Mouse (Mus musculus): Measurements from ENCODE around the gene Sptlc2. TPM values are rescaled to one million over a fixed set of nuclear protein-coding genes. Genes with fewer than 3 reads are reported as not detected.

Gene Sptlc2
- polyA plus RNA-seq (2012; rRNA removed) = 12.5 and 17.0 TPM in 2 replicates

DNA sequence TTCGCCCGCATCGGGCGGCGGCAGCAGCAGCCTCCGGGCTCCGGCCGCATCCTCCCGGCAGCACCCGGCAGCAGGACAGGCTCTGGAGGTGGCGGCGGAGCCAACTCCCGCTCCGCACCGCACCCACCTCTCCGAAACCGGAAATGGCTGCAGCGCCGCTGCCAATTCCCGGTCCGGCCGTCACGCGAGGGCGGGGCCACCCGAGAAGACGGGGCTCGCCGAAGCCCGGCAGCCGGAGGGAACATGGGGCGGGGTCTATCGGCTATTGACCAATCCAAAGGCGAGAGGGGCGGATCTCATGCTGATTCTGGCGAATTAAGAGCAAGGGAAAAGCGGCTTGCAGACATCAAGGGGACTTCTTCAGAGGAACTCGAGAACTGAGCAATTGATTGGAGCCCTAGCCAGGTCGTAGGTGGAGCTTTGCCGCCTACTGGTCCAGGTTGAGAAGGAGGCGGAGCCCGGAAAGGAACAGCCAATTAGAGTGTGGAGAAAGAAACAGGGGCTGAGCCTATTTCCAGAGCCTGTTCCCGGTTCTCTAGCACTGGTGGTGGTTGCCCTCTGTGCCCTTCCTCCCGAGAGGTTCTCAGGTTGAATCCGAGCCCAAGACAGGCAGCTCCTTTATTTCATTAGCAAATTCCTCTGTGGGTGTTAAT lies at the start of gene Sptlc2:
Gene Sptlc2 (minus strand): TSS at position 234 of the 653 bp plus-strand sequence.
- DNase-seq (ENCODE audit: low read depth) = peak; percentile 98

DNA sequence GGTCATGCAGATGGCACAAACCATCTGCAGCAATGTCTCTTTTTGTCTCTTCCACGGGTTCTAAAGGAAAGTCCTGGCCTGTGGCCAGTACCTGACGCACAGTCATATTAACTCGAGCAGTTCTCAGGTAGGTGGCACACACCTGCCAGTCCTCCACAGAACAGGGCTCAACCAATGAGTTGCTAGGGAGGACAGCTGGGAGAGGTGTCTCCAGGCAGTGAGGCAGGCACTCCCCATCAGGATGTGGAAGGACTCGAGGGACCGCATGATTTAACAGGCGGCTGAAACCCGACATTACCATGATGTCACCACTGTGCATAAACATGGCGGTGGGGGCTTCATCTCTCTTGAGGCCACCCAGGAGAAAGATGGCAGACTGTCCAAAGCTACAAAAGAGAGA lies 40.7 kb upstream of the Sptlc2 start:
- DNase-seq (ENCODE audit: low read depth) = no peak

DNA sequence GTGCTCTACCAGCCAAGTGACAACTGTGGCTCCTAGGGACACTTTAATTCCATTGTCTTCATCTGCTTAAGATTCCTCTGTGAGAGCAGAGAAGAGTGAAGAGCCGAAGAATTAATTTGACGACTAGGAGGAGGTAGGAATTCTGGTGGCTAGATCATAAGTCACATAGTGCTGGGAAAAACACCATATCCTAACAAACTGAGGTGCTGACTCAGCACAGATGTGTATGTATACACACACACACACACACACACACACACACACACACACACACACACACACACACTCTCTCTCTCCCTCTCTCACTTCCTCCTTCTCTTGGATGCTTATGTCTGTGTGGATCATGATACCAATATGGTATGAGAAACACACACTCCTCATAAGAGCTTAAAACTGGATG lies 40.1 kb upstream of the Sptlc2 start:
- no peak for DNase-seq (ENCODE audit: low read depth)

DNA sequence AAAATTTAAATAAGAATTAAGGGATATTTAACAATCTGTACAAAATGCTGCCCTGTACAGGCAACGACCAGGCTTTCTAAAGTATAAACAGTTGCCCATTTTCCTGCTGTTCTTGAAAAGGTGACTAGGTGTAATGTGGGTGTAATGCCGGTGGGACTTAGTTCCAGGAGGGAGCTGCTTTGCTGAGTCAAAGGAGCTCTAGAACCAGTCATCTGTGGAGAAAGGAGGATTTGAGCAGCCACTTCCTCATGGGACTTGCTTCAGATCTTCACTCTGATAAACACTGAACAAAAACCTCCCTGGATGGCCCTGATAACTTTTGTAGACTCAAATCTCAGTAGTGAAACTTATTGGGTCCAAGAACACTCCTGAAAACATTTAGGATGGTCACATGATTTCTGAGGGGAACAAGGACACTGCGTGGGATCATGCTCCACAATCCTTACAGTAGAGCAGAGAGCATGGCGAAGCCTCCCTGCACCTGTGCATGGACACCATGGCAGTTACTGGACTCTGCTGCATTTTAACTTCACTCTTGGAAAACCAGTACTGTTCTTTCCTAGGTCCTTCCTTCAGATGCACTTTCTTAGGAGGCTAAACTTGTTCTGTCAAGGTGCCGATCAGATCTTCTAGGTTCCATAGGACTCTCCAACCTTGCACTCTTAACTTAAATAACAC lies 38.3 kb upstream of the Sptlc2 start:
- DNase-seq (ENCODE audit: low read depth) = no peak

- DNase-seq (ENCODE audit: low read depth) = no peak
Measured at GRCm38 (mm10) chr12:87424516-87424915, 36.4 kb upstream of the Sptlc2 start.

DNA sequence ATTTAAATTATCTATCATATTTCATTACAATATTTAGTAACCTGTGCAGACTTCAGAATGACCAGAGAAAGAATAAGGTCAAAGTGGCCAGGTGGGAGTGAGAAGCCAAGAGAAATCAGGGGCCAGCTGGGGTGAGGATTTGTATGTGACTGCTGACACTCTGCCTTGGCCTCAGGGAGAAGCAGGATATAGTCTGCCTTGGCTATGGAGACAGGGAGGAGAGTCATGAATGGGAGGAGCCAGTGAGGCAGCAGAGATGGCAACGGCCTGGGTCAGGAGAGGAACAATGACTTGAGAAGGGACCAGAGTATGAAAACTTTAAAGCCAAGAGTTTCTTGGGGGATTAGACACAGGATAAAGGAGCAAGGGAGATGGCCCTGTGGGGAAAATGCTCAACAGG lies 35.5 kb upstream of the Sptlc2 start:
- DNase-seq (ENCODE audit: low read depth) = no peak

GRCm38 (mm10) chr12:87421708-87422507 lies 33.8 kb upstream of the Sptlc2 start:
- DNase-seq (ENCODE audit: low read depth) = no peak

GRCm38 (mm10) chr12:87419974-87420485 lies 31.9 kb upstream of the Sptlc2 start:
- DNase-seq (ENCODE audit: low read depth) = peak; percentile 58

- no peak for DNase-seq (ENCODE audit: low read depth)
Measured at GRCm38 (mm10) chr12:87418921-87419320, 30.8 kb upstream of the Sptlc2 start.

GRCm38 (mm10) chr12:87416690-87417089 lies 28.5 kb upstream of the Sptlc2 start:
- no peak for DNase-seq (ENCODE audit: low read depth)

DNA sequence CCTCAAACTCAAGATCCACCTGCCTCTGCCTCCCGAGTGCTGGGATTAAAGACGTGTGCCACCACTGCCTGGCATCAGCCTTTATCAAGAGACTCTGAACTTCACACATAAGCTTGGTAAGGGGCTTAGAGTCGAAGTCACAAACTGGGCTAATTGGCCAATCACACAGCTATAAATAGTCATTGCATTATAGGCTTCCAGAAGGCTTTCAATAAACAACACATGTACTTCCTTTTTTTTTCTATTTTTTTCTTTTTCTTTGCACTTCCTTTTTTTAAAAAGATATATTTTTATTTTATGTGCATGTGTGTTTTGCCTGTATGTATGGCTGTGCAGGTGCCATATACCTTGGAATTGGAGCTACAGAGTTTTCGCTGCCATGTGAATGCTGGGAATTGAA lies 27.2 kb upstream of the Sptlc2 start:
- DNase-seq (ENCODE audit: low read depth) = no peak

DNA sequence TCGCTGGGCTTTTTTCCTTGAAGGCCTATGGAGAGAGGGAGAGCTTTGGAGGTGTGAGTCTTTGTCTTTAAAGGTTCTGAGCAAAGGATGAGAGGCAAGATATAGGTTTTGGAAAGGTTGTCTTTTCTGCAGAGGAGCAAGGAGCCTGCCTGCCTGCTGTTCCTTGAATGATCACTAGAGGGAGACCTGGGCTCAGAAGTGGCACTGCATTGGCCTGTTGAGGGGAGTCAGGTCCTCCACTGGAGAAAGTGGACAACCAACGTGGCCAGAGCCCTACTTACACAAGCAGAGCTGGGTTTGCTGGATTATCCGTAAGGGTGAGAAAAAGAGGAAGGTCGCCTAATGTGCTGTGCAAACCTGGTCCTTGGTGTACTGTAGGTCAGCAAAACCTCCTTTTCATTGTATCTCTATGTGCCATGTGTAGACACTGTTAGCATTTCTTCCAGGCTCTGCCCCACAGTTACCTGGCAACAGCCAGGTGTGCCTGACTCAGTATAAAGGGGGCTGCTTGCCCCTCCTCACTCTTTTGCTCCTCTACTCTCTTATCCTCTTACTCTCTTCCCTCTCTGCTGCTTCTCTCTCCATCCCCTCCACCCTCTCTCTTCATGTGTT lies 25.1 kb upstream of the Sptlc2 start:
- no peak for DNase-seq (ENCODE audit: low read depth)

GRCm38 (mm10) chr12:87410999-87411398 lies 22.8 kb upstream of the Sptlc2 start:
- DNase-seq (ENCODE audit: low read depth) = no peak

DNA sequence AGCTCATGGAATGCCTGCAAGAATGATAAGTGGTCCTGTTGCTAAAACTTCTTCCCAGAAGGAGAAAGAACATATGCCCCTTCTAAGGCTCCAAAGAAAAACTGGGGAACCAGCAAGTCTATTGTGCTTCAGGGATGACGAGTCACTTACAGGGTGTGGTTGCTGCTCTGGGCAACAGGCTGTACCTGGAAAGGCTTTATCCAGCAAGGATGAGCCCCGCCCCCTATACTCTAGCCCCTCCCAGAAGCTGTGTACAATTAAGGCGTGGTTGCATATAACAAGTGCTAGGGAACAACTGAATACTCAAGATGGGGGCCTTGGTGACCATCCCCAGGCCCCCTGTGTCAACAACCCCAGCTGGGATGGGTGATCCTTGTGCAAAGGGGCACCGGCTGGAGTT lies 21.0 kb upstream of the Sptlc2 start:
- DNase-seq (ENCODE audit: low read depth) = no peak

DNA sequence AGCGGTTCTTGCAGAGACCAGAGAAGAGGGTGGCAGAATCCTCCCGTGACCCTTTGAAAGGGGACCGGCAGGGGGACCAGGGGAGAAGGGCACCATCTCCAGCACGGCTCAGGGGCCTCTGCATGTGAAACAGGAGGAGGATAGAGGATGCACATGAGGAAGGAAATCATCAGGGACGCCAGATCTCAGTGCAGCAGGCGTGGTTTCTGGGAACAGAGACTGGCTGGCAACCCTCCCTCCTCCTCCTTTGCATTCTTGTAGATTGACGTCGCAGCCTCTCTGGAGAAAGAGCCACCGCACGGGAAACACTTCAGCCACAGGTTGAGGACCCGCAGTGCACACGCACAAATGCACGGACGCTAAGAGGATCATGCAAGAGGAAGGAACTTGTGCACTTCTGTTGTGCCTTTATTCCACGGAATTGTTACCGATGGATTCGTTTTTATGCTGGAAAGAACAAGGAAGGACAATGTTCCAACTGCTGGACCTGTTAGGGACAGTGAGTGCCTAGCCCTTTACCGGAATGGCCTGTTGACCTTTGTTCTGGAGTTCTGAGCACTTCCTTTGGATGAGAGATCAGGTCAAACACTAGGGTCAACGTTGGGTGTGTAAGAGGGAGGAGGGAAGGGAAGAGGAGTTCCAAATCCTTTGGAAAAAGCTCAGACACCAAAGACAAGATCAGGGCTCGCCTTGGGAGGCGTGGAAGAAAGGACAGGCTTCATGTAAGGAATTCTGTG lies 19.9 kb upstream of the Sptlc2 start:
- no peak for DNase-seq (ENCODE audit: low read depth)

DNA sequence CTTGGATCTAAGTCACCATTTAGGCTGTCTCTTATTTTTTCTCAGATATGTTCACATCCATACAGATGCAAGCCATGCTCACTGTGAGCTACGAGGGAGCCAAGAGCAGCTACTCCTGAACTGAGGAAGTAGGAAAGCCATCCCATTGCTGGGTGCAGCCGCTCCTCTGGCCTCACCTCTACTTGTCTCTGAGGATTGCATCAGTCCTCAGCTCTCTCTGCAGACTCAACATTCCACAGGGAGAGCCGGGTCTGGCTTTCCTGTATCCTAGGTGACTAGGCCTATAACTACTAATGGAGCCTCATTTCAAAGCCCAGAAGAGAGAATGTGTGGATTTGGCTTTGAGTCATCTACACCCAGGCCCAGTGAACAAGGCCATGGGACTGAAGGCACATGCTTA lies 17.6 kb upstream of the Sptlc2 start:
- no peak for DNase-seq (ENCODE audit: low read depth)

DNA sequence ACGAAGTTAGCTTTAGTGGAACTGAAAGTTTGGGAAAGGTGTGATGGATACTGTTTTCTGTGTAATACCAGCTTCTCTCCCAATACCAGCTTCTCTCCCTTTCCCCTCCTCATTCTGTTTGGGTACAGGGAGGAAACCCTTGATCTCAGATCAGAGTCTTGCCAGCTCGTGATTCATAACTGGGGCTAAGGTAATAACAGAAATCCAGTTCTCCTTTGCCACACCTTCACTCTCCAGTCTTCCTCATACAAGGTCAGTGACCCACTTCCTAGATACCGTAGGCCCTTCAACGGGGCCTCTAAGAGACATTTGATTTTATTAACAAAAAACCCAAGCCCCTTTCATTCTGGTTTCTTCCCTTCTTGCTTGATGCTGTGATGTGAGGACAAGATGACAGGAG lies 17.0 kb upstream of the Sptlc2 start:
- DNase-seq (ENCODE audit: low read depth) = no peak

GRCm38 (mm10) chr12:87401883-87402282 lies 13.7 kb upstream of the Sptlc2 start:
- no peak for DNase-seq (ENCODE audit: low read depth)

GRCm38 (mm10) chr12:87399119-87399819 lies 11.1 kb upstream of the Sptlc2 start:
- DNase-seq (ENCODE audit: low read depth) = no peak

- no peak for DNase-seq (ENCODE audit: low read depth)
Measured at GRCm38 (mm10) chr12:87397811-87398417, 9.8 kb upstream of the Sptlc2 start.
